Mouse (Mus musculus): ENCODE results near the gene Gm3045. TPM values are rescaled to one million over a fixed set of nuclear protein-coding genes. Genes with fewer than 3 reads are reported as not detected.

The Gm3045 gene
- total RNA-seq (2023), result not detected

GRCm38 (mm10) chr13:56426365-56426764 is at the start of gene Gm3045:
Gm3045 (plus strand) TSS chr13:56426594.

GRCm38 (mm10) chr13:56438211-56439075 is 12.0 kb downstream of the Gm3045 start, which contains the start of gene Slc25a48:
Slc25a48 (plus strand) TSS chr13:56438355.

DNA sequence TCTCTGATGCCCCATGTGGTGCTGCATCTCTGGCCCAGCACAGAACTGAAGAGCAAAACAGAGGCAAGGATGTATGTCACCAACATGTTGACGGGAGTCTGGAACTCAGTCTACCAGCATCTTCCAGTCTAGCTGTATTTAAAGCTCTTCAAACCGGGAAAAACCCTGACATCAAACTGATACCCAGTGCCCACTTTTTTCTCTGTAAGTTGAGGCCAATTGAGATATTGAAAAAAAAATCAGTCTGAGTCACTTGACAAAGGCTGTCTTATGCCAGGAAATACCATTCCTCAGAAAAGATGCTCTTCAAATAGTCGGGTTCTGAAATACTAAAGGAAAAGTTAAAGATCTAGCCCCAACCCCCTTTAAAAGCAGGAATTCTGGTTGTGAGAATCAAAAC is 55.8 kb downstream of the Gm3045 start, which contains the start of gene Il9:
Il9 (minus strand) TSS at position 101 of the 400 bp plus-strand sequence.

Other genes starting within 250 kb of the Gm3045 start
- gene Tifab, start 247.7 kb upstream of the Gm3045 start, total RNA-seq (2023), result 1 to 10 TPM; 2.0 to 2.5 TPM
- gene Neurog1, start 174.4 kb upstream of the Gm3045 start, total RNA-seq (2023), result not detected
- not detected for gene Cxcl14, start 130.0 kb upstream of the Gm3045 start, total RNA-seq (2023)
- gene Slc25a48, start 11.8 kb downstream of the Gm3045 start, total RNA-seq (2023), result not detected
- gene Il9, start 55.7 kb downstream of the Gm3045 start, total RNA-seq (2023), result not detected
- 1 to 10 TPM in 1 of 2 experiments, under 1 TPM in 1; 0.68 to 1.7 TPM for gene Fbxl21, start 95.9 kb downstream of the Gm3045 start, total RNA-seq (2023)
- not detected for gene Lect2, start 121.9 kb downstream of the Gm3045 start, total RNA-seq (2023)
- 1 to 10 TPM; 1.5 to 1.9 TPM for gene Tgfbi, start 182.9 kb downstream of the Gm3045 start, total RNA-seq (2023)

Data from T-cell, adult 66 days (primary cell).